Mouse (Mus musculus) liver (tissue): ENCODE data around the gene 6430571L13Rik.
A peak's percentile ranks its signal among the peaks of the same experiment; 100 is the strongest.

Source experiments
- DNase-seq: peaks from one replicate; pipeline ENCODE4 v3.0.0-alpha.2; 2020; ENCODE audit warnings: mixed read lengths

6430571L13Rik gene

GRCm38 (mm10) chr9:107340911-107341645, 676 bp downstream of the 6430571L13Rik start:
- no peak for DNase-seq

- DNase-seq = no peak
Measured at GRCm38 (mm10) chr9:107342201-107342709, 1.9 kb downstream of the 6430571L13Rik start.

GRCm38 (mm10) chr9:107343146-107343943, 2.9 kb downstream of the 6430571L13Rik start:
- no peak for DNase-seq

GRCm38 (mm10) chr9:107344027-107344426, 3.6 kb downstream of the 6430571L13Rik start:
- DNase-seq = no peak

GRCm38 (mm10) chr9:107346081-107346480, 5.7 kb downstream of the 6430571L13Rik start:
- no peak for DNase-seq

GRCm38 (mm10) chr9:107347586-107348183, 7.3 kb downstream of the 6430571L13Rik start:
- no peak for DNase-seq

GRCm38 (mm10) chr9:107349321-107349720, 8.9 kb downstream of the 6430571L13Rik start:
- no peak for DNase-seq

- DNase-seq = no peak
Measured at GRCm38 (mm10) chr9:107354826-107355225, 14.4 kb downstream of the 6430571L13Rik start.

- DNase-seq = peak; percentile 77
Measured at GRCm38 (mm10) chr9:107355870-107356765, 15.7 kb downstream of the 6430571L13Rik start.

- DNase-seq = peak; percentile 80
Measured at GRCm38 (mm10) chr9:107357651-107358050, 17.2 kb downstream of the 6430571L13Rik start.

- DNase-seq = no peak
Measured at GRCm38 (mm10) chr9:107360989-107361388, 20.6 kb downstream of the 6430571L13Rik start.

GRCm38 (mm10) chr9:107366644-107367043, 26.2 kb downstream of the 6430571L13Rik start:
- peak; percentile 72 for DNase-seq

GRCm38 (mm10) chr9:107368302-107368701, 27.9 kb downstream of the 6430571L13Rik start:
- peak; percentile 72 for DNase-seq

GRCm38 (mm10) chr9:107369270-107370105, 29.1 kb downstream of the 6430571L13Rik start:
- peak; percentile 93 for DNase-seq

- DNase-seq = peak; percentile 50
Measured at GRCm38 (mm10) chr9:107370106-107370463, 29.7 kb downstream of the 6430571L13Rik start.

- peak; percentile 64 for DNase-seq
Measured at GRCm38 (mm10) chr9:107372441-107372840, 32.0 kb downstream of the 6430571L13Rik start.

- DNase-seq = peak; percentile 85
Measured at GRCm38 (mm10) chr9:107374623-107375022, 34.2 kb downstream of the 6430571L13Rik start.

GRCm38 (mm10) chr9:107375451-107375850, 35.0 kb downstream of the 6430571L13Rik start:
- DNase-seq = peak; percentile 78

- no peak for DNase-seq
Measured at GRCm38 (mm10) chr9:107377961-107378512, 37.6 kb downstream of the 6430571L13Rik start.

GRCm38 (mm10) chr9:107381723-107382122, 41.3 kb downstream of the 6430571L13Rik start:
- DNase-seq = peak; percentile 40

GRCm38 (mm10) chr9:107384396-107384795, 44.0 kb downstream of the 6430571L13Rik start:
- DNase-seq = no peak
